Mouse (Mus musculus) mouse trophoblast stem cell (cell line): Measurements from ENCODE around the gene Thsd7b.
"Not testable (repeated sequence)": the region's sequence is repeated elsewhere in the genome, so short reads cannot be mapped to it uniquely, and the experiment has no call there.

Source experiments
- in situ Hi-C, 2 experiments: fragments of 300-500 bp; cut with MseI, MboI; formaldehyde crosslinking; loops; 2 replicates in 1 of 2; 3 replicates in 1 of 2; pipeline ENCODE4 v1.15.1; 2025

Gene Thsd7b

DNA sequence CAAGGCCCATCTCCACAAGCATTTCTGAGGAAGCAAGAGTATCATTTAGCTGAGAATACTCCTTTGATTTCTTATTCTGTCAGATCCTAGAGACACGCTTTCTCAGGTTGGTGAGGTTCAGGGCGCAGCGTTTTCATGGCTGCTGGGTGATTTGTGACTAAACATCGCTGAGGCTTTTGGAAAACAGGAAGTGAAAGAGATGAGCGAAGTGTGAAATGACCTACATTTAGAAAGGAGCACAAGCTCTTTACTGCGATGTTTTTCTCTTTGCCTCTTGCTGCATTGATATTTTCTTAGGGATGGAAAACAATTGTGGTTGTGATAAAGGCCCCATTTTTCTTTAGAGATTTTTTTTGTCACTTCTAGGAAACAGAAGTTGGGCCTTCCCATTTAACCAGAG, 351.4 kb downstream of the Thsd7b start:
- in situ Hi-C loops, result no loop called here

DNA sequence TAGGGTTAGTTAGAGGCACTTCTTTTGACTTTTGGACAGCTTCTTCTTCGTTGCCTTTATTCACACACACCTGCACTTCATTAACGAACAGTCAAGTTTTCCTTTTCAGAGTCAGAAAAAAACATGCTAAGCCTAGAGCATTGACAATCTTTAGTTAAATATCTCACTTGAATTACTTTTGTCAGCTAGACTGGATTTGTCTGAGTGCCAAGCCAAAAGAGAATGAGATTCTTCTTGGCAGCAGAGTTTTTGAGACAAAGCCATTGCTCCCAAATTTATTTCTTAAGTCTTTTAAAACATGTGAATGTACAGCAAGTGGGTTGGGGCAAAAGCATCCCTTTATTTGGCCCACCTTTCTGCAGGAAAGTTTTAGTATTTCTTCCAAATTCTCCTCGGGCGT, 362.0 kb downstream of the Thsd7b start:
- in situ Hi-C loops, result no loop called here

DNA sequence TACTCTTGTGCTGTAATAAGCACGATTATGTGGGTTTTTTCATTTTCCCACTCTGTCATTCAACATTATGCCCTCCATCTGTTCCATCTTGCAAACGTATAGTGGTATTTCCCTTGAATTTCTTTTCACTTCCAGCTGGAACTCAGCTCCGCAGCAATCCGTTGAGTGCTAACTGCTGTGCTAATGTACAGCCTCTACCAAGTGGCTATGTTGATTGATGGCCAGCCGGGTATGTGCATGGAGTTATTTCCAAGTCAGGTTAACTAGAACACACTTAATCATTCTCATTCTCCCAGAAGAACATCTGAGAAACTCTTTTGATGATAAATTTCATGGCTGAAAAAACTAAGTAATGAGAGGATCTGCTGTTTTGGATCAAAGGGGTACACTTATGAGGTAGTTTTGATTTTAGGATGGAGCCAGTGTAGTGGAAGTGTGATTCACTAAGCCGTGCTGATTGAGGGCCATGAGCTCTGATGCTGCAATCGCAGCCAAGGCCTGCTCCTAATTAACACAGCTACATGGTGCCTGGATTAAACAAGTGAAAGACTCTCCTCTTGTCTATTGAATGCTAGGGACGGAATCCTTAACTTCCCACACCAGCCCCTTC, 371.3 kb downstream of the Thsd7b start:
- in situ Hi-C loops, result no loop called here

DNA sequence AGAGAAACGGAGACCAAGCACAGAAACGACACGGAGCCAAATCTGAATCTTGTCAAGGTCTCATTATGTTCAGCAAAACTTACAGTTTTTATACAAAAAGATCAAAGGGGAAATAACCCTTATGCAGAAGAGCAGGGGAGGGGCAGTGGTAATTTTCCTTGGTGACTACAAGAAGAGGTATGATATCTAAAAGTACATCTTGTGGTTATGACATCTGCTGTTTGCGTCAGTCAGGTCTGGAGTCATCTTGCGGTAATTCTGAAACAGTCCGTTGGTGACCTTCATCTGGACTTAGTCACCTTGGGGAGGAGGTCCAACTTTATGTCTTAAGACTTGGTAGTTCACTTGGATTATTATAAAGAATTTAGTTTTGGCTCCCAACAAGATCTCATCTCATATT, 378.3 kb downstream of the Thsd7b start:
- in situ Hi-C loops, result not testable (repeated sequence)

DNA sequence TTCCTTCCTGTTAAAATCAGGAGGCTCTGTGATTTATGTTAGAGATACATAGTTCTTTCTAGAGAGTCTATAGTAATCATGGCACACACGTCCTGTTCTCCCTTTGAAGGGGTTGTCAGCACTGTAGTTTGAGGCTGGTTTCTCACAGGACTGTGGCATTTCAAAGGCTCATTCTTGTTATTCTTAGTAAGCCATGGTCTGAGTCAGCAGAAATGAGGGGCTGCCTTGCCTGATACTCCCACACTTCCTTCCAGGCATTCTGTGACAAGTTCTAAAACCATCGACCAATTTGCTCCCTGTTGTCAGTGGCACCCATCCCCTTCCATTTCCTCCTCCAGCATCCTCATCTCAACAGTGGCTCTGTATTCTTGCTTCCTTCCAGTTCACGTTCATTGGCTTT, 384.9 kb downstream of the Thsd7b start:
- in situ Hi-C loops, result no loop called here

DNA sequence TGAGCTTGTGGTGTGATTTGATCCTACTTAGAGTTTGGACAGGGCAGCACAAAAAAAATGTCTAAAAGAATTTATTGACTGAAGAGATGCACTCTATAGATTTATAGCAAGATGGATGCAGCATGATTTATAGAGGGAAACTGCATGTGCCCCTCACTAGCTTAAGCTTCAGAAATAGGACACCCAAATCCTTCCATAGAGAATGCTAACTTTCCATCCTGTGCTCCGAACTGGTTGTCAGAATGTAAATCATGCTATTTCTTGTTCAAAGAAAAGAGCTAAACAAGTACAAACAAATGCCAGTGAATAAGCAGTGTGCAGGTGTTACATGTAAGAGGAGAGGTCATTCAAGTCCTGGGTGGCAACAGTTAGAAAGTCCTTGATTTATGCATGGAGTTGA, 402.8 kb downstream of the Thsd7b start:
- in situ Hi-C loops, result no loop called here

DNA sequence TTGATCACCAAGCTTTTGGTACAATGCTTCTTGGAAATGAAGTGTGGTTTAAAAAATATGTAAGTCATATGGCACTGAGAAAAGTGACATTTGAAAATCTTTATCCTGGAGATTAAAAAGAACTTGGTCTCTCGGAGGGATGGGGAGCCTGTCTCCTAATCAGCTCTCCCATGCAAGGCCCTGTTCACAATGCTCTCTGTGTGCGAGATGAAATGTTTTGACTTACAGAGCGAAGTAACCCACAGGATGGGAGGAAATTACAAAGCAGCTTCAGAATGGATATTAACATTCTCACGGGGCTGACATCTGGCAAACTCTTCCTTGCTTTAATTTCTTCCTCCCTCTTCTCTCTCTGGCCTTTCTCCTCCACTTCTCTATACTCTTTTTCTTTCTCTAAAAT, 405.7 kb downstream of the Thsd7b start:
- in situ Hi-C loops, result no loop called here

DNA sequence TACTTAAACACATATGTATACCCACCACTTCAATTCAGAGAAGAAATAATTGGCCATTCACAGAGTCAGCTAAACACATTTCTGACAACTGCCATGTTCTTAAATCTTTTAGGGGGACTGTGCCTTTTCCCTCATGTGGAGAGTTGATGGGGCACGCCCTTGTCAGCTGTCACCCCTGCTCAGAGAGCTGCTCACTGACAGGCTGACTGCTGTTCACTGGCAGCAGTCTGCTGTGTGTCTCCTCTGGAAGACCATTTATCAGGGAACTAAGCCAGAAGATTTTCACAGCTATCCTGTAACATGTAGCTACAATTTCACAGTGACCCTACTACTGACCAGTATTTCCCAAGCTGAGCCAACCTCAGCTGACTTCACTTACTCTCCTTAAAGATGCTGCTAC, 432.6 kb downstream of the Thsd7b start:
- in situ Hi-C loops, result no loop called here

DNA sequence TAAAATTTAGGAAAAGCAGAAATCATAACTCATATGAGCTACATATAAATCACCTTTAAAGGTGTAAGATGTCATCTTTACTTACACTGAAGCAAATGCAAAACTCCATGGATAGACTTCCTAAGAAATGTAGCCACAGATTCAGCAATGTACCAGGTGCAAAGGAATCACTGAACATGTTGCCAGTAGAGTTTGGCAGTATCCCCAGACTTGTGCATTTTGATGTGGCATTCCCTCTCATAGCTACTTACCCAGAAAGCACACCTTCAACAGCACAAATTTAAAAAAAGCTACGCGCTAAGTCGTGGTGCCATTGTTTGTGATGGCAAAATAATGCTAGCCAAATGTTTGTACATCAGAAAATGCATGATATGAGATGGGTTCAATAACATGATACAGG, 439.6 kb downstream of the Thsd7b start:
- in situ Hi-C loops, result no loop called here

DNA sequence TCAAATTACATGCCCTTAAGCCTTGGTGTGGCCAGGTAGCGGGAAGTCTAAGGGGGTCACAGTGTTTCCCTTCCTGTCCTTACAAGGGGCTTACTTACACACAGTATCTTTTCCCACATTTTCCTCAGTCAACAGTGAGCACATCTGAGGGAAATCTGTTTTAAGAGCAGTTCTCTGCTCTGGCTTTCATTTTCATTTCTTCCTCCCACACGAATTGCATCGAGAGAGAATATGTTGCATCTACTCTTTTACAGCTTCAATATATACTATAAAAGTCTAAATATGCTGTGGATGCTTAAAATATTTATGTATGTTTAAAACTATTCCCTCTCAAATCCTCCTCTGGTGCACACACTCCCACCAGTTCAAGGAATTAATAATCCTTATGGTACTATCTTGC, 440.5 kb downstream of the Thsd7b start:
- in situ Hi-C loops, result no loop called here

DNA sequence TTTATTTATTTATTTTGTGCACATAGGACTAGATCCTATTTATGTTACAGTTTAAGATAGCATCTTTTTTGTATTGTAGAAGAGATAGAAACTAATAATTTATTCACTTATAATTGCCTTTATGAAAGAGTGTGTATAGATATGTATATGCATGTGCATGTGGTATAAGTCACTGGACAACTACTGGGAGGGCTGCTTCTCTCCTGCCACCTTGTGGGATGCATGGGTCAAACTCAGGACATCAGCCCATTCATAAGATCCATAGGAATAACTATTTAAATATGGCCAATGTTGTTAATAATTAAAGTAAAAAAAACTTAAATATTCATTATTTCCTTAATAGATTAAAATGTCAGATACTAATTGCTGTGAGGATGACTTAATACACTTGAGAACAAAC, 446.5 kb downstream of the Thsd7b start:
- in situ Hi-C loops, result no loop called here

DNA sequence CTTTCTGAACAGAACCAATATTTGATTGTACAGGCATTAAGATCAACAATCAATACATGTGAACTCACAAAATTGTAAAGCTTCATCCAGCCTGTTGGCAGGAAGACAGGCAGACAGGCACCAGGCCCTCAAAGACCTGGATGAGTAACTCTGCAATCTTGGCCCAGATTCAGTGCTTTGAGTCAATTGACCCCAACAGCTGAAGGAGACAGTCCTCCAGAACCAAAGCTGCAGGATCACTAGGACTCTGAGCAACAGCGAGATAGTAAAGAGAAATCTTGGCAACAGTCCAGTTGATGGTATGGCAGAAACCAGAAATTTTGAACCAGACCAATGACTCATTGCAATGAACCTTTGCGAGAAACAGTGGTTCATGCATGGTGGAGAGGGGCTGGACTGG, 458.9 kb downstream of the Thsd7b start:
- in situ Hi-C loops, result no loop called here

DNA sequence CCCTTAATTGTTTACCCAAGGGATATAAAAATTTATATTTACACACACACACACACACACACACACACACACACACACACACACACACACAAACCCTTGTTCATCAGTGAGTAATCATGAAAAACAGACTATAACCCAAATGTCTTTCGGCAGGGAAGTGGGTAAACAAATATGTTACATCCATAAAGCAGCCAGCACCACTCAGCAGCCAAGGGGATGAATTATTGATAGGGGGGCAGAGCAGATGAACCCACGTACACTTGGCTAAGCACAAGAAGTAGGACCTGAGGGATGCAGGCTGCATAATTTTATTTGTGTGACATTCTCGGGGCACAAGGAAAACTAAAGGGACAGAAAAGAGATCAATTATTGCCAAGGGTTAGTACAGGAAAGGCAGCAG, 474.5 kb downstream of the Thsd7b start:
- in situ Hi-C loops, result no loop called here

DNA sequence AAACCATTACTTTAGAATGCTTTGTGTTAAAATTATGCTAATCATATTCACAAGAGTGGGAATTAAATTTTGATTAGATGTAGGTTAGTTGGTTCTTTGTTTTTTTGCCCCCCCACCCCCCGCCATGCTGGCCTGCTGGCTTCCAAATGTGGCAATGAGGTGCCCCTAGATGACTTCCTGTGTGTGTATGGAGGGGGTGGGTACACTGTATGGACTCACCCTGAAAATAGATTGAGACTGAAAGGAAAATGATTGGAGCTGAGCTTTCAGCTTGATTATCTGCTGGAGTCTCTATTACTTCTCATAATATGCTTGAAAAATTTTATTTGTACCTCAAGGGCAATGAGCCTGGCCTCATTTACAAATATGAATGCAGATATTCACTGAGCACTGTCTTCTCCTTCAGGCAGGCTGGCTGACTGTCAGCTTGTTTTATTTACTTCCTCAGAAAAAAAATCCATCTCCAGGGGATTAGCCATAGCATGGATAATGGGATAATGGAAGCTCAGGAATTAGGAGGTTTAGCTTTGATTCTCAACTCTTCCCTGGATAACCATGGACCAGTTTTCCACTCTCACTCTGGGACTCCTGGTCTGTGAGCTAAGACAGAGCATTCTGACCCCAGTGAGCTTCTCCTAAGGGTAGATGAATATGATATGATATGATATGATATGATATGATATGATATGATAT, 483.6 kb downstream of the Thsd7b start:
- in situ Hi-C loops, result no loop called here

DNA sequence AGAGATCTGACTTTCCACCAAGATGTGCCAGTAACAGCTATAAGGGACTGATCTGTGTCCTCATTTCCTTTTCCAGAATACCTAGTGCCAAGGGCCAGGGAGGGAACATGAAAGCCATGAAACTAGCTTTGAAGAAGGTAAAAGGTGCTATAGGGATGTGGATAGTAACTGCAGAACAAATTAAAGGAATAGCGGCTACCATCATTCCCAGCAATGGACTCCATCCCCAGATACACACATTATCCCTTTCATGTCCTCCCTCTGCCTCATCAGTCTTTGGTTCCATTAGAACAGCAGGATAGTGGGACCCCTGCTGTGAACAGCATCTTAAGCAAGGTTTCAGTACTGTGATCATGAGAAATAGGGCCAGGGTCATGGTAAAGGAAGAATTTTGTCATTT, 485.9 kb downstream of the Thsd7b start:
- in situ Hi-C loops, result no loop called here

DNA sequence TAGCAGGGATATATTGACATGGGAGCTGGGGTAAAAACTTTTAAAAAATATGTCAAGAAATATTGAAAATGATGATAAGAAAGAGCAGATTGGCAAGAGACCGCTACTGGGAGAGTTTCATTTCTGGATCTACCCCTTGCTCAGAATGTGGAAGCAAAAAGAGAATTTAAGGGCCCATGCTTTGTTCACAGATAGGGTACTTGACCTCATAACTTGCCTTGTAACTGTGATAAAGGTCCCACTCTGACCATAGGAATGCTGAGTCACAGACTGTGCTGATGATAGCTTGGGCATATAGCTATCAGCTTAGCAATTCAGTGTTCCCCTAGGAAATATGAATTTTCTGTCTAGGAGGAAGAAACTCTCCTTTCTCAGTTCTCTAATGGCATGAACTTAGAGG, 488.1 kb downstream of the Thsd7b start:
- in situ Hi-C loops, result no loop called here

DNA sequence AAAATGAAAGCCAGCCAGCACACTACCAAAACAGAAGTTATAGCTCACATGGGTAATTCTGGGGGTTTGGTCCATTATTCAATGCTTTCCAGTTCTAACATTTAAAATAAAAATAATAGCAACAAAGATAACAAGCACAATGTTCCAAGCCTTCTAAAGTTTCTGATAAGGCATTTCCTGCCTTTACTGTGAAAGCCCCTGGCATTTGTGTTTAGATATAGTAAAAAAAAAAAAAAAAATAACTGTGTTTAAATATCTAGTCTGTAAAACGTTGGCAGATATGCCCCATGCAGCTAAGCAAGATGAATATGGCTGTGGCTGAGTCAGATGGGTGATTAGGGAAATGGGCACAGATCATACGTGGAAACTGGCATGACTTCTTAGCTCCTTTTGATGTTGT, 491.6 kb downstream of the Thsd7b start:
- in situ Hi-C loops, result no loop called here

DNA sequence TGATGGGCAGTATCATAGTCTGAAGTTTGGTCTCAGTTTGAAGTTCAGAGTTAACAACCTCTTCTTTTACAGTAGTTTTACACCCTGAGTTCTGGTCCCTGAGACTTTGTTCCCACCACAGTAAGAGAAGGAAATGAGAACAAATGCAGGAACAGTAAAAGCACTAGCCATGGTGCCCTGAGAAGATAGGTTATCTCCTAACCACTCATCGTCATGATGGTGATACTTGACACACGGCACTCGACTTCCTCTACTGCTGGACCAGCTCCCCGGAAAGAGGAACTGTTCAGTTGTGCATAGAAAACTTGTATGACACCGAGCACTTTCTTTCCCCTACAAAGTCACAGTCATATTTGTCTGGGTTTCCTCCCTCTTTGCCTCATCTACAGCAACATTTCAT, 504.0 kb downstream of the Thsd7b start:
- in situ Hi-C loops, result no loop called here

DNA sequence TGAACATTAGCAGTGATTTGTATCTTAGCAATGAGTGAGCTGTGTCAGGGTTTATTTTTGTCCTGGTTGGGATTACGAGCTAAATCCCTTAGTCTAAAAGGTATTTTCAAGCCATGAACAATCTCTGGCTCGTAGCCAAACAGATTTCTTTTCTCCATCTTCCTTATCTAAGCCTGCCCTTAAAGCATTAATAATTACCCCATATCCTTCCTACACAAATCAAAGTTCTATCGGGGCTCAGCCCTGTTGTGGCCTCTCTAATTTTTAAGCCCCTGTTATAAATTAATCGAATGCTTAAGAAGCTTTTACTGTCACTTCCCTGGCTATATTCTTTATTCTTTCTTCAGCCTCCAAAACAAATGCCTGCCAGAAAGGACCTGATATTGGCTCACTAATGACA, 506.4 kb downstream of the Thsd7b start:
- in situ Hi-C loops, result no loop called here

DNA sequence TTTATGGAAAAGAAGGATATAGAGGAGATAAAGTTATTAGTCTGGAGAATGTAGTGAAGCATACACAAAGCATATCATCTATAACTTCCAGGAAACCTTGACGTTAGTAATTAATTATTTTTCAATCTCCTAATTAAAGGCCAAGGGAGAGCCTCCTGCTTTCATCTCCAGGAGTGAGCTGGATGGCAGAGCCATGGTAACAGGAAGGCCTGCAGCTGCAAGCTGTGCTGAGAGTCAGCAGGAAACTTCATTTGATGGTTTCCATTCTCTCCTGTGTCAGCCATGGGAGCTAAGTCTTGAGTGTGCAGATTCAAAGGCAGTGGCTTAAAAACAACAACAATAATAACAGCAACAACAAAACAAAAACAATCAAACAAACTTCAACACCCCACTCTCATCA, 507.5 kb downstream of the Thsd7b start:
- in situ Hi-C loops, result no loop called here

DNA sequence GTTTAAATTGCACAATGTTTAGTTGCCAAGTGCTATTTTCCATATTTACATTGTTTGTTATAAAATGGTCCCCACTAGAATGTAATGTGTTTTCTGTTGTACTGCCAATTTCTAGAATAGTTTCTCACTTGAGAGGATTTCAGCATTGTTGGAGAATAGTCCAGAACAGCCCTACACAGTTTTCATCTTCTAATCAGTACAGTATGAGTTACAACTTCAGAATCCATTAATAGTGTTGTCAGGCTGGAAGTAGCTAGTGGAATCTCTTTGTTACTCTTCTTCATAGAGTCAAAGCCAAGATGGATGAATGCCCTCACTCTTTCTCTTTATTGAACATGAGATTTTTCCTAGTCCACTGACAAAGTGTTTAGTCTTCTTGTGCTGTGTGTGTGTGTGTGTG, 525.4 kb downstream of the Thsd7b start:
- in situ Hi-C loops, result no loop called here

DNA sequence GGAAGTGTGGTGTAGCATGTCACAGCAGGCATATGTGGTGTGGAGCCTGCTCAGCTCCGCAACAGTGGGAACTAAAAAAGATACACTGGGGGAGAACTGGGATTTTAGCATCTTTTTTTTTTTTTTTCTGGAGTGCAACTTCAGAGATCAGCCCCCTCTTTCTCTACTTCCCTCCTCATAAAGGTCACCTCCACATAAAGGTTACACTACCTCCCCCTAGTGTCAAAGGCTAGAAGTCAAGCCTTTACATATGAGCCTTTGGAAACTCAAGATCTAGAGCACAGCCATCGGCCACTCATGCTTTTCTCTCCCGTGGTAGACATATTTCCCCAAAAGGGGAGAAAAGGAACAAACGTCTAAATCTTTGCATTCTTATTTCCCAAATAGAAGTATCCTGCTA, 553.8 kb downstream of the Thsd7b start:
- in situ Hi-C loops, result loop anchor here in 1 of 2 experiments (10.0 kb wide), 1 partner anchor 332 kb away; no protein-coding TSS in a partner anchor

DNA sequence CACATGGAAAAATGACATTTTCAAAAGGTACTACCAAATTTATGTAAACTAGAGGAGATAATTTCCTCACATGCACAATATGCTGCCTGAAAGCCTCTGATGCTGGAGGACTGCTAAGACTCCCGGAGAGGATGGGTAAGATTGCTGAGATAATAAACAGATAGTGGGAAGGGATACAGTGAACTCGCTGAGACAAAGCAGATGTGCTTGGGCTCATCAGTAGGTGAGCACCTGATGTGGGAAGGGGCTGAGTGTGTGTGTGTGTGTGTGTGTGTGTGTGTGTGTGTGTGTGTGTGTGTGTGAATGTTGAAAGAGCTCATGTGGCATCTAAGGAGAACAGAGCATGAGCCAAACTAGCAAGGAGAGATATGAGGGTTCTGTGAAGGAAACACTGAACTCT, 564.2 kb downstream of the Thsd7b start:
- in situ Hi-C loops, result no loop called here

DNA sequence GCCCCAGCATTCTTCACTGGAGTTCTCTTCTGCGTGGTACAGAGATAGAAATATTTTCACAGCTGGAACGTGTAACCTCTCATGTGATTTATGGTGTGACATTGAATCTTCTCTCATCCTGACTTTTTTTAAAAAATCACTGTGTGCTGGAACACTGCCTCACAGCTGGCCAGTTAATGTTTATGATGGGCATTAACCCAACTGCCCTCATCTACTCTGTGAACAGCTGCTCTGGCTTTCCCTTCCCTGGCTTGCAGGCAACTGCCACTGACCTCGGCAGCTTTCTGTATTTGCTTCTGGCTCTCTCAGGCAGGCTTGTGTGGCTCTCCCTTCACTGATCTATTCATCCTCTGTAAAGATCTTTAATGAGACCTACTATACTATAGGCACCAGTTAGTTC, 564.7 kb downstream of the Thsd7b start:
- in situ Hi-C loops, result no loop called here
